Mouse (Mus musculus): ENCODE data around the gene Incenp. TPM values are rescaled to one million over a fixed set of nuclear protein-coding genes. Genes with fewer than 3 reads are reported as not detected.
A peak's percentile ranks its signal among the peaks of the same experiment; 100 is the strongest.

The Incenp gene
- polyA plus RNA-seq, 1 experiment: 4.7 TPM

GRCm38 (mm10) chr19:9899780-9900146, 412 bp upstream of the Incenp start:
- no peaks in the 10 kb centered on the region for H3K36me3 ChIP-seq (ENCODE audit: control insufficient read depth, insufficient read depth, low read length)
- peak overlapping the region; percentile 52; the same call in 1 of the 2 replicates for H3K27ac ChIP-seq (ENCODE audit: insufficient read depth, low read depth, low read length)
- no peaks in the 10 kb centered on the region for H3K27me3 ChIP-seq (replicated peaks; ENCODE audit: control insufficient read depth, insufficient read depth, low read length)
- WGBS: 9% methylated on average over 10 of the region's 10 CpGs
- TF ChIP-seq CTCF (conservative IDR thresholded peaks at IDR 0.05; ENCODE audit: insufficient read depth, insufficient read length, low read depth, low read length) (no peak), POLR2A (IDR thresholded peaks at IDR 0.05; ENCODE audit: low read depth, low read length) (no peak)
- H3K4me3 ChIP-seq (ENCODE audit: insufficient read depth, low read depth, low read length): peak overlapping the region; percentile 58
- DNase-seq: no peak
- peaks cover 5% of the 10 kb centered on the region; the same call in 1 of the 2 replicates for H3K4me1 ChIP-seq (ENCODE audit: control insufficient read depth, insufficient read depth, low read length)

GRCm38 (mm10) chr19:9898339-9899066, 848 bp downstream of the Incenp start:
- 11% methylated on average over 17 of the region's 17 CpGs for WGBS
- Histone ChIP-seq H3K36me3 (ENCODE audit: control insufficient read depth, insufficient read depth, low read length) (no peaks in the 10 kb centered on the region), H3K27me3 (replicated peaks; ENCODE audit: control insufficient read depth, insufficient read depth, low read length) (no peaks in the 10 kb centered on the region), H3K4me3 (ENCODE audit: insufficient read depth, low read depth, low read length) (peak overlapping the region; percentile 59), H3K27ac (ENCODE audit: insufficient read depth, low read depth, low read length) (no peak overlapping the region), H3K4me1 (ENCODE audit: control insufficient read depth, insufficient read depth, low read length) (peaks cover 5% of the 10 kb centered on the region; the same call in 1 of the 2 replicates)
- DNase-seq: peak; percentile 29
- TF ChIP-seq POLR2A (IDR thresholded peaks at IDR 0.05; ENCODE audit: low read depth, low read length): no peak
- TF ChIP-seq CTCF (conservative IDR thresholded peaks at IDR 0.05; ENCODE audit: insufficient read depth, insufficient read length, low read depth, low read length): no peak

- DNase-seq: no peak
- TF ChIP-seq CTCF (conservative IDR thresholded peaks at IDR 0.05; ENCODE audit: insufficient read depth, insufficient read length, low read depth, low read length): no peak
- no peak overlapping the region for H3K27ac ChIP-seq (ENCODE audit: insufficient read depth, low read depth, low read length)
- H3K27me3 ChIP-seq (replicated peaks; ENCODE audit: control insufficient read depth, insufficient read depth, low read length): no peaks in the 10 kb centered on the region
- H3K4me3 ChIP-seq (ENCODE audit: insufficient read depth, low read depth, low read length): no peak overlapping the region
- H3K4me1 ChIP-seq (ENCODE audit: control insufficient read depth, insufficient read depth, low read length): peaks cover 5% of the 10 kb centered on the region; the same call in 1 of the 2 replicates
- H3K36me3 ChIP-seq (ENCODE audit: control insufficient read depth, insufficient read depth, low read length): no peaks in the 10 kb centered on the region
- WGBS: 61% methylated on average over 5 of the region's 5 CpGs
These were observed 3.3 kb downstream of the Incenp start for GRCm38 (mm10) chr19:9896067-9896466.

GRCm38 (mm10) chr19:9886771-9887170, 12.6 kb downstream of the Incenp start:
- no peaks in the 10 kb centered on the region for H3K4me1 ChIP-seq (ENCODE audit: control insufficient read depth, insufficient read depth, low read length)
- no peak for TF ChIP-seq CTCF (conservative IDR thresholded peaks at IDR 0.05; ENCODE audit: insufficient read depth, insufficient read length, low read depth, low read length)
- TF ChIP-seq POLR2A (IDR thresholded peaks at IDR 0.05; ENCODE audit: low read depth, low read length): no peak
- DNase-seq: no peak
- no peak overlapping the region for H3K27ac ChIP-seq (ENCODE audit: insufficient read depth, low read depth, low read length)
- 95% methylated on average over 8 of the region's 8 CpGs for WGBS
- H3K36me3 ChIP-seq (ENCODE audit: control insufficient read depth, insufficient read depth, low read length): no peaks in the 10 kb centered on the region
- H3K27me3 ChIP-seq (replicated peaks; ENCODE audit: control insufficient read depth, insufficient read depth, low read length): no peaks in the 10 kb centered on the region
- H3K4me3 ChIP-seq (ENCODE audit: insufficient read depth, low read depth, low read length): no peak overlapping the region

- no peak for DNase-seq
- Histone ChIP-seq H3K4me3 (ENCODE audit: insufficient read depth, low read depth, low read length) (no peak overlapping the region), H3K4me1 (ENCODE audit: control insufficient read depth, insufficient read depth, low read length) (no peaks in the 10 kb centered on the region), H3K36me3 (ENCODE audit: control insufficient read depth, insufficient read depth, low read length) (no peaks in the 10 kb centered on the region), H3K27ac (ENCODE audit: insufficient read depth, low read depth, low read length) (no peak overlapping the region), H3K27me3 (replicated peaks; ENCODE audit: control insufficient read depth, insufficient read depth, low read length) (no peaks in the 10 kb centered on the region)
- TF ChIP-seq CTCF (conservative IDR thresholded peaks at IDR 0.05; ENCODE audit: insufficient read depth, insufficient read length, low read depth, low read length): no peak
- TF ChIP-seq POLR2A (IDR thresholded peaks at IDR 0.05; ENCODE audit: low read depth, low read length): no peak
- WGBS: 94% methylated on average over 1 of the region's 1 CpGs
These were observed 13.0 kb downstream of the Incenp start for GRCm38 (mm10) chr19:9886348-9886747.

GRCm38 (mm10) chr19:9878186-9878835, 21.0 kb downstream of the Incenp start:
- no peak for TF ChIP-seq CTCF (conservative IDR thresholded peaks at IDR 0.05; ENCODE audit: insufficient read depth, insufficient read length, low read depth, low read length)
- no peak for TF ChIP-seq POLR2A (IDR thresholded peaks at IDR 0.05; ENCODE audit: low read depth, low read length)
- Histone ChIP-seq H3K4me3 (ENCODE audit: insufficient read depth, low read depth, low read length) (no peak overlapping the region), H3K4me1 (ENCODE audit: control insufficient read depth, insufficient read depth, low read length) (no peaks in the 10 kb centered on the region), H3K27me3 (replicated peaks; ENCODE audit: control insufficient read depth, insufficient read depth, low read length) (no peaks in the 10 kb centered on the region), H3K27ac (ENCODE audit: insufficient read depth, low read depth, low read length) (no peak overlapping the region), H3K36me3 (ENCODE audit: control insufficient read depth, insufficient read depth, low read length) (no peaks in the 10 kb centered on the region; the same call in 1 of the 2 replicates)
- no peak for DNase-seq
- 97% methylated on average over 20 of the region's 20 CpGs for WGBS

- no peaks in the 10 kb centered on the region for H3K4me1 ChIP-seq (ENCODE audit: control insufficient read depth, insufficient read depth, low read length)
- no peak for DNase-seq
- H3K36me3 ChIP-seq (ENCODE audit: control insufficient read depth, insufficient read depth, low read length): no peaks in the 10 kb centered on the region
- H3K27ac ChIP-seq (ENCODE audit: insufficient read depth, low read depth, low read length): no peak overlapping the region
- H3K4me3 ChIP-seq (ENCODE audit: insufficient read depth, low read depth, low read length): no peak overlapping the region
- H3K27me3 ChIP-seq (replicated peaks; ENCODE audit: control insufficient read depth, insufficient read depth, low read length): no peaks in the 10 kb centered on the region
- TF ChIP-seq CTCF (conservative IDR thresholded peaks at IDR 0.05; ENCODE audit: insufficient read depth, insufficient read length, low read depth, low read length) (no peak), POLR2A (IDR thresholded peaks at IDR 0.05; ENCODE audit: low read depth, low read length) (no peak)
These were observed 33.9 kb downstream of the Incenp start for GRCm38 (mm10) chr19:9865466-9865865.
